Mouse (Mus musculus): ENCODE data around the gene Pnmt.

- TF ChIP-seq POLR2A (IDR thresholded peaks at IDR 0.05; ENCODE audit: low read depth, low read length) = no peak
- no peak for TF ChIP-seq CTCF (conservative IDR thresholded peaks at IDR 0.05; ENCODE audit: insufficient read depth, insufficient read length, low read depth, low read length)
Observed at GRCm38 (mm10) chr11:98380106-98380505, 6.1 kb upstream of the Pnmt start.
